ENCODE assay signal across 20 mouse cellular contexts in the genomic region with DNA sequence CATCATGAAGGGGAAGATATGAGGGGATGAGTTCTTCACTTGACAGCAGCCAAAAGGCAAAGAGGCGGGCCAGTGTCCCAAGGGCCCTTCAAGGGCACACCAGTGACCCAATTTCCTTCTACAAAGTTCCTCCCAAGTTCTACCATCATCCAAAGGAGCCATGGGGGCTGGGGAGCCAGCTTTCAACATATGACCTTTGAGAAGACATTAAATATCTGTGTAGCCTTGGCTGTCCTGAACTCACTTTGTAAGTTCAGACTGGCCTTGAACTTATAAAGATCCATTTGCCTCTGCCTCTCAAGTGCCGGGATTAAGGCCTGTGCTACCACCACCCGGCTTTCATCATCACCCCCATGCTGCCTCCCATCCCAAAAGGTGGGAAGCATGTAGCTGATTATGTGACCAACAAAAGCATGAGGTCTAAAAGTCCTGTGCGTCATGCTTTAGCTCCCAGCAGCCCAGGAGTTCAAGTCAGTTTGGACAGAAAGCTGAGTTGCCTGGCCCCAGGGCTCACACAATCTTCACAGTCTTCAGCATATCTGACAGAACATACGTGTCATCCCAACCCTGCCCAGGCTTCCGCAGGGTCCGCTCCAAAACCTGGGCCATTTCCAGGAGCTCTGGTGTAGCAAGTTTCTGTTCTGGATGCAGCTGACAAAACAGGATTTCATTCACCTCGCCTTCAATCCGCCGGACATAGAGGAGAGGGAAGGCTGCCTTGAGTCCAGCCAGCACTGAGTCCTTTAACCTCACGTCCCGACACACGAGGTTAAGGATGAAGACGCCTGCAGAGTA. TPM values are rescaled to one million over a fixed set of nuclear protein-coding genes. Genes with fewer than 3 reads are reported as not detected.
DNase-seq lines count a peak whose midpoint lies in the region; ATAC-seq lines count a peak whose summit lies in the region.
"Had no signal": no experiment of that assay in that cellular context is flagged by ENCODE, and none has a peak within 500 bp of the region (broad histone marks: within the 10 kb centered on the region; RNA-seq: fewer than 3 reads in every experiment).

No protein-coding gene starts in this region.

- H3K9ac ChIP-seq in midbrain, embryonic 11.5 days (ENCODE audit: low read length), result no peak overlapping the region
- H3K9ac ChIP-seq: embryonic facial prominence, embryonic 12.5 days; forebrain, embryonic 12.5 days had no signal

- H3K27ac ChIP-seq in midbrain, embryonic 11.5 days (ENCODE audit: low read depth, low read length), result no peak overlapping the region
- H3K27ac ChIP-seq: embryonic facial prominence, embryonic 10.5 days; embryonic facial prominence, embryonic 12.5 days; forebrain, embryonic 10.5 days; forebrain, embryonic 12.5 days had no signal

- no peaks in the 10 kb centered on the region for H3K9me3 ChIP-seq in midbrain, embryonic 11.5 days (ENCODE audit: control insufficient read depth, low read length)
- H3K9me3 ChIP-seq: embryonic facial prominence, embryonic 10.5 days; embryonic facial prominence, embryonic 12.5 days; forebrain, embryonic 10.5 days; forebrain, embryonic 12.5 days had no signal

- peak; percentile 76 for DNase-seq in adrenal gland, adult 2 months
- DNase-seq in adrenal gland, adult 8-10 months, result peak; percentile 48
- DNase-seq in adrenal gland, postnatal 14 days, result peak; percentile 69
- DNase-seq in adrenal gland, postnatal 36 days, result peak; percentile 51 to 61
- no peak for DNase-seq in neural tube, embryonic 10.5 days (ENCODE audit: extremely low spot score, low spot score)
- DNase-seq in thymus, postnatal 4 days, result no peak
- DNase-seq in midbrain, embryonic 11.5 days (ENCODE audit: low spot score, missing footprints), result no peak
- no peak for DNase-seq in cerebellum, adult 9-10 months
- DNase-seq: cerebellum, adult 11 months; cerebellum, adult 18-20 months; cerebellum, adult 8-10 months; cerebellum, postnatal 10 days; cerebellum, postnatal 25 days had no signal

- H3K36me3 ChIP-seq in midbrain, embryonic 11.5 days (ENCODE audit: control insufficient read depth, insufficient read depth, low read length), result peaks cover 31% of the 10 kb centered on the region

- no peak overlapping the region for H3K4me2 ChIP-seq in midbrain, embryonic 11.5 days
- H3K4me2 ChIP-seq: embryonic facial prominence, embryonic 12.5 days; forebrain, embryonic 12.5 days had no signal

- H3K4me1 ChIP-seq in midbrain, embryonic 11.5 days (ENCODE audit: control insufficient read depth, insufficient read depth, low read length), result no peaks in the 10 kb centered on the region
- H3K4me1 ChIP-seq: embryonic facial prominence, embryonic 12.5 days; forebrain, embryonic 12.5 days had no signal

- WGBS in midbrain, embryonic 11.5 days, result 94% methylated on average over 14 of the region's 14 CpGs

- H3K4me3 ChIP-seq in midbrain, embryonic 11.5 days (ENCODE audit: low read depth, low read length), result no peak overlapping the region
- H3K4me3 ChIP-seq: embryonic facial prominence, embryonic 10.5 days; embryonic facial prominence, embryonic 12.5 days; forebrain, embryonic 10.5 days; forebrain, embryonic 12.5 days had no signal

- no peaks in the 10 kb centered on the region for H3K27me3 ChIP-seq in midbrain, embryonic 11.5 days (ENCODE audit: control insufficient read depth, insufficient read depth, low read length)
- H3K27me3 ChIP-seq: embryonic facial prominence, embryonic 12.5 days; forebrain, embryonic 12.5 days had no signal

- no peak for ATAC-seq in midbrain, embryonic 11.5 days (ENCODE audit: low FRiP score)
- ATAC-seq: forebrain, embryonic 14.5 days; forebrain, embryonic 16.5 days had no signal

RNA-seq across cellular contexts. Expression of gene Mettl13, which starts 14.4 kb away (rescaled TPM):
- total RNA-seq in adrenal gland, adult 2 months (2021), result 10 to 100 TPM; 13.2 to 18.3 TPM
- 4.7 and 6.2 TPM in 2 replicates for polyA plus RNA-seq in adrenal gland, adult 2 months (2012; rRNA removed)
- 10 to 100 TPM; 16.3 to 34.5 (median 22.1) TPM for total RNA-seq in adrenal gland, adult 8-10 months (2022)
- 16.8 and 17.3 TPM in 2 replicates for total RNA-seq in adrenal gland, postnatal 14 days (2021)
- total RNA-seq in adrenal gland, postnatal 36 days (2021), result 10 to 100 TPM; 15.5 to 18.4 TPM
- polyA plus RNA-seq in midbrain, embryonic 11.5 days (2014; fragmentation: Nextera tagmentation; extraction: Ambion mirVana), result 12.7 and 13.9 TPM in 2 replicates

RNA-seq across cellular contexts. Expression of gene Vamp4, which starts 36.4 kb away (rescaled TPM):
- 10 to 100 TPM; 31.1 to 41.2 TPM for total RNA-seq in adrenal gland, adult 2 months (2021)
- 12.1 and 15.2 TPM in 2 replicates for polyA plus RNA-seq in adrenal gland, adult 2 months (2012; rRNA removed)
- 10 to 100 TPM; 43.3 to 63.0 (median 53.2) TPM for total RNA-seq in adrenal gland, adult 8-10 months (2022)
- 30.9 and 36.7 TPM in 2 replicates for total RNA-seq in adrenal gland, postnatal 14 days (2021)
- 10 to 100 TPM; 41.4 to 41.6 TPM for total RNA-seq in adrenal gland, postnatal 36 days (2021)
- polyA plus RNA-seq in midbrain, embryonic 11.5 days (2014; fragmentation: Nextera tagmentation; extraction: Ambion mirVana), result 64.4 and 68.2 TPM in 2 replicates

RNA-seq across cellular contexts. Expression of gene Dnm3, which starts 56.1 kb away (rescaled TPM):
- 10 to 100 TPM; 11.6 to 18.1 TPM for total RNA-seq in adrenal gland, adult 2 months (2021)
- polyA plus RNA-seq in adrenal gland, adult 2 months (2012; rRNA removed), result 3.3 and 3.8 TPM in 2 replicates
- 10 to 100 TPM; 13.8 to 48.5 (median 27.9) TPM for total RNA-seq in adrenal gland, adult 8-10 months (2022)
- 10.4 and 17.0 TPM in 2 replicates for total RNA-seq in adrenal gland, postnatal 14 days (2021)
- total RNA-seq in adrenal gland, postnatal 36 days (2021), result 10 to 100 TPM in 1 of 2 experiments, 1 to 10 TPM in 1; 7.9 to 17.7 TPM
- polyA plus RNA-seq in midbrain, embryonic 11.5 days (2014; fragmentation: Nextera tagmentation; extraction: Ambion mirVana), result 5.6 and 5.9 TPM in 2 replicates
- total RNA-seq: MEL had no signal

Comparison
In these comparisons a context has a peak if more than half of its experiments do, and no peak if none do; other contexts are left out.
1. DNase-seq: peak in adrenal gland, adult 2 months (single experiment), adrenal gland, adult 8-10 months (single experiment), adrenal gland, postnatal 14 days (single experiment) and adrenal gland, postnatal 36 days (2 of 2); none in neural tube, embryonic 10.5 days (single experiment), thymus, postnatal 4 days (single experiment), midbrain, embryonic 11.5 days (single experiment) and cerebellum, adult 9-10 months (single experiment).